ENCODE assay signal across 21 mouse cellular contexts in genomic region chr1:37488531-37488930, GRCm38 (mm10). TPM values are rescaled to one million over a fixed set of nuclear protein-coding genes. Genes with fewer than 3 reads are reported as not detected.
DNase-seq lines count a peak whose midpoint lies in the region; TF ChIP-seq lines count a peak whose summit lies in the region.
"Had no signal": no experiment of that assay in that cellular context is flagged by ENCODE, and none has a peak within 500 bp of the region (broad histone marks: within the 10 kb centered on the region; RNA-seq: fewer than 3 reads in every experiment).

No protein-coding gene starts in this region.

- H3K27me3 ChIP-seq in spleen, adult 2 months (ENCODE audit: control insufficient read depth, insufficient read depth, low read length), result no peaks in the 10 kb centered on the region
- H3K27me3 ChIP-seq: embryonic facial prominence, embryonic 13.5 days; embryonic facial prominence, embryonic 15.5 days; forebrain, embryonic 12.5 days; Patski had no signal

- TF ChIP-seq POLR2A in spleen, adult 2 months (IDR thresholded peaks at IDR 0.05; ENCODE audit: low read depth, low read length), result no peak
- no peak for TF ChIP-seq POLR2A in bone marrow, adult 2 months (IDR thresholded peaks at IDR 0.05; ENCODE audit: borderline replicate concordance, control insufficient read depth, low read depth, low read length)

- peak overlapping the region; percentile 25 for H3K27ac ChIP-seq in spleen, adult 2 months (ENCODE audit: insufficient read depth, low read length)
- peak overlapping the region; percentile 3; the same call in 1 of the 2 replicates for H3K27ac ChIP-seq in bone marrow, adult 2 months (ENCODE audit: control insufficient read depth, insufficient read depth, low read depth, low read length, poor library complexity)
- H3K27ac ChIP-seq: embryonic facial prominence, embryonic 13.5 days; embryonic facial prominence, embryonic 15.5 days; forebrain, embryonic 10.5 days; forebrain, embryonic 12.5 days had no signal

- WGBS in spleen, adult 2 months, result 47% methylated on average over 12 of the region's 12 CpGs
- 34% methylated on average over 12 of the region's 12 CpGs for WGBS in bone marrow, adult 2 months

- no peak for TF ChIP-seq CTCF in spleen, adult 2 months (IDR thresholded peaks at IDR 0.05; ENCODE audit: extremely low read depth, insufficient read depth, insufficient read length, insufficient replicate concordance)
- no peak for TF ChIP-seq CTCF in bone marrow, adult 2 months (IDR thresholded peaks at IDR 0.05; ENCODE audit: control insufficient read depth, insufficient read depth, low read length)

- H3K4me1 ChIP-seq in spleen, adult 2 months (ENCODE audit: control insufficient read depth, insufficient read depth, insufficient read length), result peaks cover 25% of the 10 kb centered on the region
- peaks cover 5% of the 10 kb centered on the region for H3K4me1 ChIP-seq in bone marrow, adult 2 months (ENCODE audit: control insufficient read depth, insufficient read depth, low read length)
- H3K4me1 ChIP-seq: embryonic facial prominence, embryonic 13.5 days; embryonic facial prominence, embryonic 15.5 days; forebrain, embryonic 10.5 days; forebrain, embryonic 12.5 days had no signal

- no peak overlapping the region for H3K4me3 ChIP-seq in spleen, adult 2 months (ENCODE audit: extremely low read depth, insufficient read depth, insufficient read length)
- H3K4me3 ChIP-seq in bone marrow, adult 2 months (replicated peaks; ENCODE audit: control insufficient read depth, low read depth, low read length), result no peak overlapping the region
- H3K4me3 ChIP-seq: embryonic facial prominence, embryonic 13.5 days; embryonic facial prominence, embryonic 15.5 days; erythroblast, embryonic 14.5 days; forebrain, embryonic 10.5 days; forebrain, embryonic 12.5 days had no signal

- H3K36me3 ChIP-seq in spleen, adult 2 months (ENCODE audit: control insufficient read depth, insufficient read depth, low read length), result peaks cover 6% of the 10 kb centered on the region
- H3K36me3 ChIP-seq: embryonic facial prominence, embryonic 13.5 days; embryonic facial prominence, embryonic 15.5 days; forebrain, embryonic 12.5 days had no signal

- DNase-seq in spleen, adult 2 months (ENCODE audit: low read depth in 1 of 2, low spot score in 2 of 2), result no peak
- DNase-seq in spleen, adult 12 weeks (ENCODE audit: low spot score), result no peak
- DNase-seq in 416B (ENCODE audit: low read depth), result peak; percentile 14
- no peak for DNase-seq in cerebellum, adult 8-10 months
- no peak for DNase-seq in ovary, adult 18-20 months (ENCODE audit: low spot score)
- DNase-seq: adrenal gland, adult 8-10 months; adrenal gland, postnatal 14 days; adrenal gland, postnatal 36 days; cerebellum, adult 11-12 months; cerebellum, adult 2 months; cerebellum, adult 9-11 months; cerebellum, postnatal 14 days; cerebellum, postnatal 36 days; embryo, embryonic 11 days had no signal

RNA-seq across cellular contexts. Expression of gene Mgat4a, which starts 52.3 kb away (rescaled TPM):
- 8.4 and 8.8 TPM in 2 replicates for polyA plus RNA-seq in spleen, adult 2 months (2012; rRNA removed)
- 2.5 and 4.5 TPM in 2 replicates for polyA plus RNA-seq in bone marrow, adult 2 months (2011; ENCODE audit: insufficient read depth, insufficient read length, low replicate concordance, missing spikeins)

RNA-seq across cellular contexts. Expression of gene Unc50, which starts 58.6 kb away (rescaled TPM):
- polyA plus RNA-seq in spleen, adult 2 months (2012; rRNA removed), result 32.7 and 35.2 TPM in 2 replicates
- polyA plus RNA-seq in bone marrow, adult 2 months (2011; ENCODE audit: insufficient read depth, insufficient read length, low replicate concordance, missing spikeins), result 9.5 and 22.8 TPM in 2 replicates

RNA-seq across cellular contexts. Expression of gene Coa5, which starts 58.6 kb away (rescaled TPM):
- polyA plus RNA-seq in spleen, adult 2 months (2012; rRNA removed), result 27.7 and 30.8 TPM in 2 replicates
- polyA plus RNA-seq in bone marrow, adult 2 months (2011; ENCODE audit: insufficient read depth, insufficient read length, low replicate concordance, missing spikeins), result 26.6 and 28.4 TPM in 2 replicates
